Mouse (Mus musculus): ENCODE data around the gene 4930522H14Rik. TPM values are rescaled to one million over a fixed set of nuclear protein-coding genes. Genes with fewer than 3 reads are reported as not detected.

Gene 4930522H14Rik
- not detected for total RNA-seq (2021)
- long read RNA-seq = 0 reads

DNA sequence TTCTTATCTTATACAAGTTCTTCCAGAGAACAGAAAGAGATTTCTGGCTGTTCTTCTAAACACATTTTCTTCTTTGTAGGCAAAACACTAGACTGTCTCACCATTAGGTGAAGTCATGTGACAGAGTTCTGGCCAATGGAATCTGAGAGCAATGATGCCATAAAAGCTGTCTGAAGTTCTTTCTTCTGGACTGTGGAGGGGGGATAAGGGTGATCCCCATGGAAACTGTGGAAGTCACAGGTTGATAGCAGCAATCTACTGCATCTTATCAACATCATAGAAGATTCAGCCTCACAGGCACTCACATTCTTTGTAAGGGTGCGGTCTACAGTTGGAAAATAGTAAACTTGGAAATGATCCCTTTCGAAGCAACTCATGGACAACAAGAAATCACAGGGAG lies at the start of gene 4930522H14Rik:
TSS of gene 4930522H14Rik (minus strand) at position 187 of the 400 bp plus-strand sequence.
- no peak for DNase-seq (ENCODE audit: low spot score in 2 of 2)

DNA sequence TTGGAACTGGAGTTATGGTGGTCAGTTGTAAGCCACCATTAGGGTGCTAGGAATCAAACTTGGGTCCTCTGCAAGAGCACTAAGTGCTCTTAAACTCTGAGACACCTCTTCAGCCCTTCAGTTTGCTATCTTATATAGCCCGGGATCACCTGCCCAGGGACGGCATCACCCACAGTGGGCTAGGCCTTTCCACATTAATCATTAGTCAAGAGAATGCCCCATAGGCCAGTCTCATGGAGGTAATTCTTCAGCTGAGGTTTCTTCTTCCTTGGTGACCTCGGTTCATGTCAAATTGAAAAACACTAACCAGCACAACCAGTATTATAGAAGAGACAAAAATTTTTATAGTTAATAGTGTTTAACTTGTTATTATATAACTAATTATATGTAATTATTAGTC lies 47.3 kb upstream of the 4930522H14Rik start:
- no peak for DNase-seq (ENCODE audit: low spot score in 2 of 2)

DNA sequence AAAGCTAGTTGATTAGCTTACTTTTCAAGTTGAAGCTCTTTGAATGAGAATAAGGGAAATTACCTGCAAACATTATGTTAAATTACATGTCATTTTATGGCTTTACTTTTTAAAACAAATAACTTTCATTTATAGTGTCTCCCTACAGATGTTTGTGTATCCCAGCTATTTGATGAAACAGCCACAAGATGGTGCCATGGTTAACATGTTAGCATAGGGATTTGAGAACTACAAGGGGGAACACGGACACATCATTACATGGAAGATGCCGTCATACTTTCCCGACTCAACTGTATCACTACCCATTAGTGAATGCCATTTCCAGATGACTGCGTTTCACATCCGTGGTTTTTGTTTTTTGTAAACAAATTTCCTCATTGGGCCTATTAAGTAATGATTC lies 45.8 kb upstream of the 4930522H14Rik start:
- peak in 1 of 2 experiments; percentile 12 for DNase-seq (ENCODE audit: low spot score in 2 of 2)

DNA sequence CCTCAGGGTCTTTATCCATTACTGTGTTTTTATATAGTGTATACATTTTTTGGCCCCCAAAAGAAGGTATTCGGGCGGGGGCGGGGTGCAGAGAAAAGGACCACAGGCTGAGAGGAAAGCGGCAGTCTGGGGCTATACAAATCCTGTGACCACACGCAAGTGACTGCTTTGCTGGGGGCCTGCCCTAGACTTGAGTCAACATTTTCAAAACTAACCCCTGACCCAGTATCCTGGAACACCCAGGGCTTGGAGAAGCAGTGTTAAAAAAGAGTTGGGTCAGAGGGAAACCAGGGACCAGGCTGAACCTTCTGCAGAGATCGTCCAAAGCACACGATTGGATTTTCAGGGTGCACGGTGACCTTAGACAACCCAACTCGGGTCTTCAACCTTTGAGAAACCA lies 43.7 kb upstream of the 4930522H14Rik start:
- DNase-seq (ENCODE audit: low spot score in 2 of 2) = no peak

DNA sequence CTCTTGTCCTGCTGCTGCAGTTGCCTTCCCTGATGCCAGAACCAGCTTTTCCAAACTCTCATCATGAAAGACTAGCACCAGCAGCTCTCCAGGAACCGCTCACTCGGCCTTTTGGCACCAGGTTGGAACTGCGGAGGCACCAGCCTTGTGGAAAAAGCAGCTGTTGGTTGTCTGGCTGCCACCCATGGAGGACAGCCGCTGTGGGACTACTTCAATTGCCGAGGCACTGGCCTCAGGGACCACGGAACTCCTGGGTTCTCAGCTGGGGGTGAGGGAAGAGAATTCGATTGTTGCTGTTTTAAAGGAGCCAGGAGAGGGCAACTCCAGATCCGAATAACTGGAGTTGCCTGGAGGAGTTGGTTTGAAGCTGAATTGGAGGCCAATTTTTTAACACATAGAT lies 43.2 kb upstream of the 4930522H14Rik start:
- DNase-seq (ENCODE audit: low spot score in 2 of 2) = no peak

DNA sequence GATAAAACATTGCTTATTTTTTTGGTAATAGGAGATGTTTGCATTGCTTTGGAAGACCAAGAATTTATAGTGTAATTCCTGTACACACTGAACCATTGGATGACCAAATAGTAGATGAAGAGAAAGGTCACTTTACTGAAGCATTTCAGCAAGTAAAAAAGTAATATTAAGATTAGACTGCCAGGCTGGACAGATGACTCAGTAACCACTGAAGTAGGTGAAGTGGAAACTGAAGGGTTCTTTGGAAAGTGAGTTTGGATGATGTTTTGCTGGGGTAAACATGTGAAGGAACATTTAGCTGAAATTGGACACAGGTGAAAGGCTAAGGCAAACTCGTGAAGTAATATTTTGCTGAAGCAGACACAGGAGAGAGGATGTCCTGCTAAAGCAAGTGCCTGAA lies 41.5 kb upstream of the 4930522H14Rik start:
- no peak for DNase-seq (ENCODE audit: low spot score in 2 of 2)

DNA sequence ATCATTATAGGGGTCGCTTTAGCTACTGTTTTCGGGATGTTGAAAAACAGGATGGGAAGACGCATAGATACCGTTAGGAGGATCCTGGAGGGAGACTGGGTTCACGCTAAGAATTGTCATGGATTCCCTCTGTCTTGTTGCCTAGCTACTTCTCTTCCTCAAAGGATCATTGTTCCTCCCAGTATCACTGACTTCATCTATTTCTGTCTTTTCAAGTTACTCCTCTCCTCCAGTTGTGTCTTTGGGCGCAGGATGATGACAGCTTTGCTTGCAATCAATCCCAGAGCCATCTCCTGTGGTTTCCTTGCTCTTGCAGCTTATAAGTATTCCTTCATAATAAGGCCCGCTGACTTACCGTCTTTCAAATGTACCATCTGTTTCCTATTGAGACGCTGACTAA lies 38.3 kb upstream of the 4930522H14Rik start:
- DNase-seq (ENCODE audit: low spot score in 2 of 2) = peak in 1 of 2 experiments; percentile 7

DNA sequence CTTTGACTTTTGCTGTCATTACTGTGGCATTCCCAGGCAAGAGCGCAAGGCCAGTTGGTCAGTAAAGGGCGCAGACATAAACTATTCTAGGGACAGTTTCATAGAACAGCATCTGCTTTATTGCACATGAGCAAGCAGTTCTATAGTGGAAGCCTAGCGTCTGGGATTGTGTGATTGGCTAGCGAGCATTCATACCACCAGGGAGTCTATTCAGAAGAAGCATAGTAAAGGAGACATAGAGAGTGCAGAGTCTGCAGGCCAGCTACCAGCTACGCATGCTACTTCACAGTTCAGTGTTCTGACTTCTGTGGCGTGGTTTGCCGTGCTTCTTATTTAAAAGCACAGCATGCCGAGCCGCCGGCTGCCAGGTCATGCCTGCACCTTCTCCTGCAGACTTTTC lies 37.9 kb upstream of the 4930522H14Rik start:
- no peak for DNase-seq (ENCODE audit: low spot score in 2 of 2)

DNA sequence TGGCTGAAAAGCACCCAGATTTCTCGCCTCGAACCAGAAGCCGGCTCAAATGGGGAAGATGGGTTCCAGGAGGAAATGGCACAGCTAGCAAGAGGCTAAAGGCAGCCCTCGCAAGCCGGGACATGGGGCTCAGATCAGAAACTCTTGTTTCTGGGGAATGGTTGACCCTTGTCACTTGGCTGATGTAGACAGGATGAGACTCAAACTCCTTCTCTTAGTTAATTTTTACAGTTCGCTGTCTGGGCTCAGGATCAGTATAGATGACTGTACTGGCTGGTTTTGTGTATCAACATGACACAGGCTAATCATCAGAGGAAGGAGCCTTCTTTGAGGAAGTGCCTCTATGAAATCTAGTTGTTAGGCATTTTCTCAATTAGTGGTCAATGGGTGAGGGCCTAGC lies 33.6 kb upstream of the 4930522H14Rik start:
- DNase-seq (ENCODE audit: low spot score in 2 of 2) = no peak

DNA sequence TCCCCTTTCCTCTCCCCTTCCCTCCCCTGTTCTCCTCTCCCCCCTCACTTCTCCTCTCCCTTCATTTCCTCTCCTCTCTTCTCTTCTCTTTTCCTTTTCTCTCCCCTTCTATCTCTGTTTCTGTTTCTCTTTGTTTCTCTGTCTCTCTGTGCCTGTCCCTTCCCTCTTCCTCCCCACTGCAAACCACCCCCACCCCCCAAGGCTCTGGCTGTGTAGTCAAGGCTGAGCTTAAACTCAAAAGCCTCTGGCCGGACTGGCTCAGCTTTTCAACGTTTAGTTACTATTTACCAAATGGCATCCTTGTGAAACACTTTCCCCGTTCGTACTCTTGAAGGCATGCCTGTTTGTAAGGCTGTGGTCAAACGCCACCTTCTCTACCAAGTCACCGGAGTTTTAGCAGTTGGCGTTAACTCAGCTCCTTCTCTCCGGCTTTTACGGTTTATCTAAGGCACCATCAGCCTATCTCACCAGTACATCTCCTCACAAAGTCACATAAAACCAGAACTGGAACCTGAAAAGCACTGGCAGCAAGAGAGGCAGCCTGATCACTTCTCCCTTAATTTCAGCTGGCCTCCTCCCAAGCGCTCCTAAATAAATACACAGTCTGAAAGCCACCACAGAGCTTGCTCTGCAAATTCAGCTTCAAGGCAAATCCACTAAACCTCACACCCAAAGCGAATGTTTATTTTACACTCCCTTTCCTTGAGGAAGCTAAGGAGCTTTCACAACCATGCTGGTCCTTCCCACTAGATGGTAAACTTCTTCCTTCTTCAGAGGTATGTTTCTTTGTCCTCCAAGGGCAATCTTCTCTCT lies 19.4 kb upstream of the 4930522H14Rik start:
- peak; percentile 13 to 34 for DNase-seq (ENCODE audit: low spot score in 2 of 2)

DNA sequence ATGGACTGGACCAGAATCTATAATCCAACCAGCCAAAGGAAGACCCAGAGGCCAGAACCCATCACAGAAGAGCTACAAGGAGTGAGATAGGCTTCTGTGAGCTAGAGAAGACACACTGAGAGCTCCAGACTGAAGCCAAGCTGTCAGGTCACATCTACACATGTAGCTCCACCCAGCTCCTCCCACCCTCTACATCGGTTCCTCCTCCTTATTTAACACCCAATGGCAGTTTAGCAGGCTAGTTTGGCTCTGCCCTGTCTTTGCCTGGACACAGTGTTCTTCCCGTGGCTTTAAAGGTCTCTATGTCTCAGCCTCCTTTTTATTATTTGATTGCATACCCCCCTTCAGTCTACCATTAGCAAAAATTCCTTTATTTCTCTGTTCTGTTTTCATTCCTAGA lies 16.2 kb upstream of the 4930522H14Rik start:
- no peak for DNase-seq (ENCODE audit: low spot score in 2 of 2)

DNA sequence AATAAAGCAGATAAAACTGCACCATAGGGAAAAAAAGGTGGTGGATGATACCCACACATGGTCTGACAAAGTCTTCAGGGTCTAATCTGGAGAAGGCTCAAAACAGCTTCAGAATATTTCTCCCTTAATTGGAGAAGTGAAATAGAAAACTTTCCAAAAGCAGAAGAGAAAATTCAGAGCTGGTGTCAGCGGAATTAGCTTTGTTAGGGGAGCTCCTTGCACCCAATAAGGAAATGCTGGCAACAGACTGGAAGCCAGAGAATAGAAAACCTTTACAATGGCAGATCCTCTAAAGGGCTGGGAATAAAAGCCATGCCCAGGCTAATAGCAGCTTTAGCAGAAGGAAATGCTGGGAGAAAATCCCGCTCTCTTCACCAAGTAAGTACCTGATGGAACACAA lies 15.4 kb upstream of the 4930522H14Rik start:
- DNase-seq (ENCODE audit: low spot score in 2 of 2) = no peak

DNA sequence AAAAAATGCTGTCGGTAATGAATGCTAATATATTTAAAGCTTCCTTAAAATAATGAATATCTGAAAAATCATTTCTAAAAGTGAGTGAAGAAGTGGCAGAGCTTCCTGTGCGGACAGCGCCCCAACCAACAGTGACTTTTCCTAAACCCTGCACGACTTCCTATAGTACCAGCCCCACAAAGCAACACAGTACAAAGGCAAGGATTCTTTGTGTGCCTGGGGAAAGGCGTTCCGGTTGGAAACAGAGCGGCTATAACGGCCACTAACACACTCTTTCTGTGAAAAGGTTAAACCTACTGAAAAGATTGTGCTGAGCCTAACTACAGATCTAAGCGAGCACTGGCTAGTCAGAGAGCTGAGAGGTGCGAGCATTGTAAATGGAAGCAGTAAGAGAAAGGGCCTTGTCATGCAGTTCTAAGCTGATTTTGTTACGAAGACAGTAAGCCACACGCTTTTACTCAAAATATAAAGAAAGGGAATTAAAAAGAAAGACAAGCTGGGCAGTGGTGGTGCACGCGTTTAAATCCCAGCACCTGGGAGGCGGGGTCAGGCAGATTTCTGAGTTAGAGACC lies 766 bp downstream of the 4930522H14Rik start:
- DNase-seq (ENCODE audit: low spot score in 2 of 2) = no peak

DNA sequence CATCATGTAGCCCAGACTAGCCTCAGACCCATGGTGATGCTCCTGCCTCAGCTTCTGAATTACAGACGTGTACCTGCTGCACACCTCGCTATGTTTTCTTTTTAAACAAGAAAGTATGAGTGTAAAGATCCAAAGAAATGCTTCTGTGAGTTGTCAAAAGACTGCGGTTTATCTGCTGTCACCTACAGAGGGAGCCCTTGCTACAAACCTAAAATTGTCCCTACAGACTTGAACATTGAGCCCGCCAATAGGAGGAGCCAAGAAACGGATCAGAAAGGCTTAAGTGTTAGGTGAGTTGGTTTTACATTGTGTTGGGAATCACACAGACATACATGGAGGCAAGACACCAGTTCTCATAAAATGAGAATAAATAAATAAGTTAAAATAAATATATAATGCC lies 26.2 kb downstream of the 4930522H14Rik start:
- DNase-seq (ENCODE audit: low spot score in 2 of 2) = peak; percentile 43 to 53

DNA sequence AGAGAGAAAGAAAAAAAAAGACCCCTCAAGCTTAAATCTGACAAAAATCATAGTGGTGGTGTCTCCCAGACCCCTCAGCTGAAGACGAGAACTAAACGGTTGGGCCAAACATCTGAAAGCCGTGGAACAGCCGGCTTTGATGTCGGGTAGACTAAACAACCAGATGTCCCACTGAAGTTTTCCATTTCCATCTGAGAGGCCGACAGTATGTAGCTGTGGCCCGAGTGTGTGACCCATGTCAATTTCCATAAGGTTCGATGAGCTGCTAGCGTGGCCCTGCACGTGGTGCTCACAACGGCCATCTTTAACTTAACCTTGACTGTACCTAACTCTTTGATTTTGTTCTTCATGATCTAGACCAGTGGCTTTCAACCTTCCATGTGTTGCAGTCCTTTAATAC lies 32.6 kb downstream of the 4930522H14Rik start:
- DNase-seq (ENCODE audit: low spot score in 2 of 2) = no peak

DNA sequence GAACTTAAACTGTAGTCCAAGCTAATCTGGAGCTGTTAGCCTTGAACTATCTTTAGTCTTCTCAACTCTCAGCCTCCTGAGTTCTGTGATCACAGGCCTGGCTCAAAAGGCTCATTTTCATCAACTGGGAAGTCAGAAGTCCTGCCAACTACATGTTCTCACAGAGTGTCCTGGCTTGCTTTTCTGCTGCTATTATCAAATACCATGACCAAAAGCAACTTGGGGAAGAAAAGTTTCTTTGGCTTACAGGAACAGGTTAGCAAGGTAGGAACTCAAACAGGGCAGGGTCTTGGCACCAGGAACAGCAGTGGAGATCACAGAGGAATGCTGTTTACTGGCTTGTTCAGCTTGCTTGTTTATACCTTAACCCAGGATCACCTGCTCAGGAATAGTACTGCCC lies 37.5 kb downstream of the 4930522H14Rik start:
- DNase-seq (ENCODE audit: low spot score in 2 of 2) = no peak

DNA sequence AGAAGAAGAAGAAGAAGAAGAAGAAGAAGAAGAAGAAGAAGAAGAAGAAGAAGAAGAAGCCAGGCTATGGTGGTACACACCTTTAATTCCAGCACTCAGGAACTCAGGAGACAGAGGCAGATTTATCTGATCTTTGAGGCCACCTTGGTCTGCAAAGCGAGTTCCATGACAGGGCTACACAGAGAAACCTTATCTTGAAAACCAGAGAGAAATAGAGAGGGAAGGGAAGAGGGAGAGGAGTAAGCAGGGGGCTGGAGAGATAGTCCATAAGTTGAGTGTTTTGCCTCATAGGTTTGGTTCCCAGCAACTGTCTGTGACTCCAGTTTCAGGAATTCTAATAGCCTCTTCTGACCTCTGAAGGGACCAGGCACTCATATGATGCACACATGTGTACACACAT lies 42.3 kb downstream of the 4930522H14Rik start:
- no peak for DNase-seq (ENCODE audit: low spot score in 2 of 2)

DNA sequence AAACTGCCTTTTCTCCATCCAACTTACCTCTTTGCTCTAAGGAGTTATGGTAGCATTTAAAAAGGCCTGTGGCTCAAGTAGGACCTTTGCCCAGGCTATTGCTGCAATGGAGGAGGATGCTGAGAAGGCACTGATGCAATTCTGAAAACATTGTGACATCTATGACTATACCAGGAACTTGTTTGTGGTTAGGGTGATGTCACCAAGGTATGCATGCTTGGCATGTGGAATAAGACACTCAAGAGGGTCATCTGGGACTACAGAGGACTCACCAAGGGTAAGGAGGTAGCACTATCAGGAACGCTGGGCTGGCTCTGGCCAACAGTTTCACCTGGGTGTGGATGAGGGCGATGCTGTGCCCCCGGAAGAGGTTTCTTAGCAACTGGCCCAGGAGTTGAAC lies 46.5 kb downstream of the 4930522H14Rik start, which contains the start of gene Rnf11:
TSS of gene Rnf11 (minus strand) at position 108 of the 400 bp plus-strand sequence.
- no peak for DNase-seq (ENCODE audit: low spot score in 2 of 2)

DNA sequence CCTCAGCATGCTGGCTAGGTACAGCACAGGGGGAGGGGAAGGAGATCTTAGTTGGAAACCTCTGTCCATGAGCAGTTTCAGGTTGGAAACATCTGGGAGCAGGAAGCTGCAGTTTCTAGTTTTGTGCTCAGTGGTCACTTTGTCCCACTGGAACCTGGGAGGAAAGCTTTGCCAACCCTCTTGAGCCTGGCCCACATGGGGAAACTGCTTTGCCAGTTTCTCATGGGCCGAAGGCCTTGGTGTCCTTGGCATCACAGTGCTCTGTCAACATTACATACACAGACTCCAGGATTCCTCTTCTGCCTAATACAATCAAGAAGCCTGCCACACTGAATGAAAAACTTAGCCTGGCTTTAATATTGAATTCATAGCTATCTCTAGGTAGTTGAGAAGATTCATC lies 48.4 kb downstream of the 4930522H14Rik start:
- no peak for DNase-seq (ENCODE audit: low spot score in 2 of 2)

DNA sequence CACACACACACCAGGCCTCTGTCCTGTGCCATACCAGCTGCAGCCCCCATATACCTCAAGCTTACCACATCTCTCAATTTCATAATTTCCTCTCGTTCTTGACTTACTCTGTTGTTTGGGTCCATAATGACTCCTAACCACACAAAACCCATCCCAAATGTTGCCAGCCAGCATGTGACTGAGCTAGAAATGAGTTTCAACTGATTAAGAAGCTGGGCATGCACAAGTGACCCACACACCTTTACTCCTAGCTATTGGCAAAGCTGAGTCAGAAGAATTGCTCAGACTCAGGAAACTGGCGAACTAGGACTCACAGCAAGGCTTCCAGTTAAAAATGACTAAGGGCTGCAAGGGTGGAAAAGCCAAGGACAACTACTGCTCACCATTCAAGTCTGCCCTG lies 49.7 kb downstream of the 4930522H14Rik start:
- DNase-seq (ENCODE audit: low spot score in 2 of 2) = no peak

DNA sequence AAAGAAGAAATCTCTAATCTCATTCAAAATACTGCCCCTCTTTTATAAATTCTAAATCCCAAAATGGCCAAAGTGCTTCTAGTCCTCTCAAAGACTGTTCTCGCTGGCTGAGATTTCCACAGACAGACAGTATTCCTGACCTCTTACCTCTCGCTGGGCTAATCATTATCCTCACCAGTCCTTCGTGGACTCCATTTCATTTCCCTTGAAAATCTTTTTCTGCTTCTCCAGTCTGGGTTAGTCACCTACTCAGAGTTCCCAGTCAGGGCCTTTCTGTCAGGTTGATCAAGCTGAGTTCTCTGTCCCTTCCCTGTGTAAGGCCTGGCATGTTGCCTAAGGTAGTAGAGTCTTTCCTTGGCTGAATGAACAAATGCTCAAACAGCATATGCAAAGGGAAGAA lies 53.6 kb downstream of the 4930522H14Rik start:
- DNase-seq (ENCODE audit: low spot score in 2 of 2) = no peak

DNA sequence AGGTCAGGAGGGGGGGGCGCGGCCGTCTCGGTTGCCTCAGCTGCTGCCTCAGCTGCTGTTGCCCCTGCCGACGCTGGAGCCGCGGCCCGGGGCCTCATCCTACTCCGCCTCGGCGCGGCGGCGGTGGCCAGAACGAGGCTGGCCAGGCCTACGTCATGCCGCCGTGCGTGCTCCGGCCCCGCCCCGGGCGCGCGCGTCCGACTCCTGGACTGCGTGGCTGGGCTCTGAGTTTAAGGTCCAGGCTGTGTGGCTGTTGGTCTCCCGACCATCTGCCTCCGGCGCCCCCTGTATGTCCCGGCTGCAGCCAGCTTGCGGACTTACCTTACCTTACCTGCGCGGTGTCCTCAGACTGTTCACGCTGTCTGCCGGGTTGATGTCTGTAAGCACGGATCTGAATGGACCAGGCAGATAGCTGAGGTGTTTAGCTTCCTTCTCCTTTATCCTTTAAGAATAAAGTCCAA lies 54.5 kb downstream of the 4930522H14Rik start:
- peak; percentile 88 to 92 for DNase-seq (ENCODE audit: low spot score in 2 of 2)
